Mouse (Mus musculus) embryo, embryonic 10 days (tissue): ENCODE results near the gene Snx33.
"Not testable (repeated sequence)": the region's sequence is repeated elsewhere in the genome, so short reads cannot be mapped to it uniquely, and the experiment has no call there.

Source experiments
- DNase-seq: peaks from one replicate; pipeline ENCODE4 v3.0.0-alpha.2; 2015; ENCODE audit warnings: low spot score

Snx33 gene

GRCm38 (mm10) chr9:56925291-56926024, 2.7 kb downstream of the Snx33 start:
- no peak for DNase-seq

DNA sequence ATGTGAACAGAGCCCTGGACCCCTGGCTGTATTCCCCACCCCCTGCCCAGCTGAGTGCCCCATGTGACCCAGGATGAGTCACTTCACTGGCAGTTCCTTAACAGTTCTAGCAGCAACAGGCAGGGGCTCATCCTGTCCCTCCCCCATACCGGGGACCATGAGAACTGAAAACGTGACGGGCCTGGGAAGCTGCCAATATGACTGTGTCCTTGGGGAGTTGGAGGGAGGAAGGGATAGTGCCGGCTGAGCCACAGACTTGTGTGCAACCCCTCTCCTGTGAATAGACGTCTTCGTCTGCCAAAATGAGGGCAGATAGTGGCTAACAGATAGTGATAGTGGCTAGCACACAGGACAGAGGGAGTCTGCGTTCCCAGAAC, 3.5 kb downstream of the Snx33 start:
- DNase-seq = peak; percentile 62

DNA sequence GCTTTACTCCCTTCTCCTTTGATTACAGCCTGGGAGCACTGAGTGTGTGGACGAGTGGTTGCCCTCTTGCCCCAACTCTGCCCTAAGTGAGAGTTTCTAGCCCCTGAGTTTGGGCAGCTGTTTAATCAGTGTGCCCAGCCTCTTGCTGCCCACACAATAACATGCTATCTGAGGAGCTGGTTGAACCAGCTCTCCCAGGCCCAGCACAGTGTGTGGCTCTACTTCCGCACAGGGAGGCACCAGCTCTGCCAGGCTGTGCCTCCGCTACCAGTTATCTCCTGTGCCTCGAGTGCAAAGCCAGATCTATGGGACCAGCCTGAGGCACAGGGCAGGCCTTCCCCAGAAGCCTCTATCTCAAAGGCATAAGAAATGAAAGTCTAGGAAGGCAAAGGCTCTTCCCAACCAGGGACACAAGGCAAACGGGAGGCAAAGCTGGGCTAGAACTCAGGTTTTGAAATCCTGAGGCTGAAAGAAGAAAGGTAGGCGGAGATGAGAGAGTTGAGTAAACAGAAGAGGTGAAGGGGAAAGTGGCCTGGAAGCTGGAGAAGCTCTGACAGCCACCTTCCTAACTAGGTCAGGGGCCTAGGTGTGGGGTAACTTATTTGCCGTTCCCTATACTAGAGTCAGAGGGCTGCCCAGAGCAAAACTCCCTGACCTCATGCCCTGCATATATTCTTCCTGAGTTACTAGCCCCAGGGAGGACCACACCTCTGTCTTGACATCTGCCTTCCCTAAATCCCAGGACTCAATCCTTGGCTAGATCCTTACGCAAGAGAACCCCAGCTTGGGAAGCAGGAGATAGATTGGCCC, 4.1 kb downstream of the Snx33 start:
- no peak for DNase-seq

DNA sequence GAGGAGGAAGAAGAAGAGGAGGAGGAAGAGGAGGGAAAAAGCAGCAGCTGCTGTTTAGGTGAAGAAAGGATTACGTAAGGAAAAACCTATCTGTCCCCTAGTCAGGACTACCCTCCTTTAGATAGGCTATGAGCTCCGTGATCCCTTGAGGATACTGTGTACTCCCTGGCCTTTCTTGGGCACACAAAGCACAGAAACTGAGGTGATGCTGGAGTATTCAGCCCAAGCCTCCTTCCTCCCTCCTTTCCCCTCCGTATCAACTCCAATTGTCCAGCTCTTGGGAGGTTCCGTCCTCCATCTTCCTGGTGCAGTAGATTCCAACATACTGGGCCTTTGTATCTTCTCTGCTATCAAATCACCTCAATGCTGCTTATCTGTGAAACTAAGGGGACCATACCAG, 5.4 kb downstream of the Snx33 start:
- no peak for DNase-seq

DNA sequence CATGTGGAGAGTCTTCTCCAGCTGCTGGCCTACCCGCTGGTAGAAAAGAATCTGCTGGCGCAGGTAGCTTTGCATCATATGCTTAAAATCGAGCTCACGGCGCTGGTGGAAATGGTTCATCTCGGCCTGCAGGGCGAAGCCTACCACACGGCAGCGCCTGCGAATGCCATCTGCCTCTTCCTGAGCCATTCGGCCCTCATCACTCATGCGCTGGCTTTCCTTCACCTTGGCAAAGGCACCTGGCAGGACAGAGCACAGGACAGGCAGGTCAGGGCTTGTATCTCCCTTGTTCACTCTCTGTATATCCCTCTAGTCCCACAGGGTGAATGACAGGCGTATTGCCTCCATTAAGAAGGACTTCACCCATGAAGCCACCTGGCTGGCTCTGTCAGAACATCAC, 9.7 kb downstream of the Snx33 start:
- no peak for DNase-seq

DNA sequence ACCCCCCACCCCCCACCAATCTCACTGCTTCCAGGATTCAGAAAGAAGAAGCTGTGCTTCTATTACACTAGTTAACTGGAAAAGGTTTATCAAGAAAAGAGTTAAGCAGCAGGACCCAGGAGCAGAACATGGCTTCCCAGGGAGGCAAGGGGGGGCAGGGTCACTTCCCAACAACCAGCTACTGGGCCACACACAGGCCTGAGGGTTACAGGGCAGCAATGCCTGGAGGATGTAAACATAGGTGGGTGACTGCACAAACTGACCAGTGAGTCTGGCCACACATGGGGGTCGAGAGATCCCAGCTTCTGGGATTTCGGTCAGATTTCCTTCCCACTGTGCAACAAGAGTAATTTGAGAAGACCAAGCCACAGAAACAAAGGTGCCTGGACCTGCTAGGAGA, 11.0 kb downstream of the Snx33 start:
- no peak for DNase-seq

DNA sequence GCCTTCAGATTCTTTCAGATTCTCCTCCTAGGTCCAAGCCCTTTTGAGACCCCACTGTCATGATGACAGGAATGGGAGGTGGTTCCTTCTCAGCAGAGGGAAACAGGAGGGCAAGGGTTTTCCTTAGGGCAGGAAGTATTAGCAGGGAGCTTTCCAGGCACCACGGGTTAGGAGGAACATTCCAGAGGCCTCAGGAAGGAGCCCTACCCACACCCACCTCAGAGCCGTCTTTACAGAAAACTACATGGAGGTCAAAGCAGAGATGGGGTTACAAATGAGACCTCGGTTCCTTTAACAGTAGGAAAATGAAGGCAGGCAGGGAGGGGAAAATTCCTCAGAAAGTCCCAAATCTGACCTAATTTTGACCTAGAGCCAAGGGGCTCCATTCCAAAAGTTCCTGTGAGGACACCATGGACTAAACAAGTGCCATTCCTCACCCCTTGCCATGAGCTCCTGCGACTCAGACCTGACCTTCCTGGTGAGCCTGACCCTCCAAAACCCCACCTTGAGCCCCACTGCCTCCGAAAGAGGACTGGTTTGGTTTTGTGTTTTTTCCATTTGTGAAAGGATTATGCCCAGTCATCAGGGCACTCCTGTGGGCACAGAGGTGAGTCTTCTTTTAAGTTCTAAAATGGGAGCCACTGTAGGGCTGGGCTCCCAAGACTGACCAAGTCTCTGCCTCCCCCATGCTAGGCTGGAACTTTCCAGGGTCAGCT, 12.3 kb downstream of the Snx33 start:
- DNase-seq = no peak

DNA sequence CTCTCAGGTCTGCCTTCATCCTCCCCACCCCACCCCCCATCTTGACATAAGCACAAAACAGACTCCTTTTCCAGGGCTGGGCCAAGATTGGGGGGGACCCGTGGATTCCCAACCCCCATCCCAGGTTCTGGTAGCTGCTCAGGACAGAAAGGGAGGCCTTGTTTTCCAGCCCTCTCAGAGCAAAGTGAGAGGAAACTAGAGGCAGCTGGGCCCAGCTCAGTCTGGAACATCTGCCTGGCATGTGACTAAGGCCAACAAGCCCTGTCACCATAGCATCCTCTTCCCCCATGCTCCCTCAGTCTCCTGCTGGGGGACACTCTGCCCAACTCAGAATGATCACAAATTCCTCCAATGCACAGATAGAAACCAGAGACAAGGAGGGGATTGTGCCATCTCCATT, 13.1 kb downstream of the Snx33 start:
- no peak for DNase-seq

GRCm38 (mm10) chr9:56913991-56914390, 14.2 kb downstream of the Snx33 start:
- DNase-seq = no peak

- DNase-seq = no peak
Observed at GRCm38 (mm10) chr9:56911017-56911416, 17.2 kb downstream of the Snx33 start.

DNA sequence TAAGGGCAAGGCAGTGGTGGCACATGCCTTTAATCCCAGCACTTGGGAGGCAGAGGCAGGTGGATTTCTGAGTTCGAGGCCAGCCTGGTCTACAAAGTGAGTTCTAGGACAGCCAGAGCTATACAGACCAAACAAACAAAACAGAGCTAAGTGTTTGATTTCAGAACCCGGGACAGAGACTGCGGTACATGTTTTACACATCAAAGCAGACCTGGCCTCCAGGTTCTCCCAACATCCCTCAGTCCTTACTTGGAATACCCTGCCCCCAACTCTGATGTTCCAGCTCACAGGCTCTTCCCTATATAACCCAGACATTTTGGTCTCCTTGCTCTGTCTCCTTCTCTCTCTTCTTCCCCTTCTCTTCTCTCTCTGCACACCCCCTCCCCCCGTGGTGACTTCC, 18.2 kb downstream of the Snx33 start:
- DNase-seq = not testable (repeated sequence)

DNA sequence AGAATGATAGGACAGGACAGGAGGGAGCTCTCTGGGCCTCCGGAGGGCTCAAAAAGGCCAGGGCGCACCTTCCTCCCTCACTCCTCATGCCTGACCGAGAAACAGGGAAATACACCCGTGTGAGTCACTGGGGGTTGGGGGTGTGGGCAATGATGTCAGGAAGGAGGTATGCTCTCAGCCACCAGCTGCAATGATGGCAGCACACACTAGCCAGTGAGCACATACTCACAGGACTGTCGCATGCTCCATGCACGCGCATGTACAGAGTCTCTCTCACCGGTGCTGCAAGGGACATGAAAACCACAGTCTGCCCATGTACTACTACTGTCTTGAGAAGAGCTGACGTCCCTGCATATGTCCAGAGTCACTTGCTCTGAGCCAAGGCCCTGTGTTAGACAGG, 20.6 kb downstream of the Snx33 start:
- no peak for DNase-seq

DNA sequence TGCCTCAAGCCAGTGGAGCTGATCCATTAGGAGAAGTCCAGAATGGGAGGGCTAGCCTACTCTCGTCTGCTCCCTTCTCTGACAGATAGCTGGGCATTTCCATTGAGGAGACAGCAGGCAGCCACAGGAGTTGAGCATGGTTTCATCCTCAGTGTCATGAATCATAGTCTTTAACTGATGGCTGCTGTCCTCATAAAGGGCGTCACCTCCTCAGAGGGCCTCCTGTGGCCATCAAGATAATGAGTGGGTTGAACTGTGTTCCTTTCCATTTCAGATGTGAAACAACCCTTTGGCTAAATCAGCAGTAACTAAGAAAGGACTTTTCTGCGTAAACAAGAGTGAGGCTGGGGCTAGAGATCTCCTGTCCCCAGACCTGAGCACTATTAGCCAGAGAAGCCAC, 24.5 kb downstream of the Snx33 start:
- DNase-seq = no peak

DNA sequence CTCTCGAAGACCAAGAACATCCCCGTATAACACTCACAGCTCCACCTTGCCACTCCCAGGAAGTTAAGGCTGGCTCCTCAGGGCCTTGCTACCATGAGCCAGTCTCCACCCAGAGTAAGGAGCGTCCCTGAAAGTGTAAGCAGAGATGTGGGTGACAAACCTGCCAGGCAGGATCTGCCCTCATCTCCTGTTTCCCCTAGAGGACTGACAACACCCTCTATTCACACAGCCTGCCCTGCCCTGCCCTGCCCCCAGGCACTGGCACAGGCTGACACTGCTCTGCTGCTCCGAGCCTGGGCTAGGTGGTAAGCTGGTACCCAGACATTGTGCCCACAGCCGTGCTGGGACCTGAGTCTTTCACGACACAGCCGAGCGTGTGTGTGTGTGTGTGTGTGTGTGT, 27.0 kb downstream of the Snx33 start:
- no peak for DNase-seq

- DNase-seq = no peak
Observed at GRCm38 (mm10) chr9:56900571-56900970, 27.6 kb downstream of the Snx33 start.

DNA sequence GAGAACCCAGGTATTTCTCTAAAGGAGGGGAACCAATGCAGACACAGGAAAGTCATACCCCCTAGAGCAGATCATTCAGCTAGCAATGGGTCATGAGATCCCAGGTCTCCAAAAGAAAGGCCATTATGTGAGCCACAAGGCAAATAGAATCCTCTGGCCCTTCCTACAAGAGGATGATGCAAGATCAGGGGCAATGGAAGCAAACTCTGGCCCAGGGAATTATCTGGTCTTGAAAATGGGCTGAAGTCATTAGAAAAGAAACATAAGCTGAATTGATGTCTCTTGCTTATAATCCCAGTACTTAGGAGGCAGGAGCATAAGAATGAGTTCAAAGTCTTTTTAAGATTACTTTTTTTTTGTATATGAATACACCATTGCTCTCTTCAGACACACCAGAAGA, 28.1 kb downstream of the Snx33 start:
- no peak for DNase-seq

GRCm38 (mm10) chr9:56899409-56899808, 28.8 kb downstream of the Snx33 start:
- no peak for DNase-seq

DNA sequence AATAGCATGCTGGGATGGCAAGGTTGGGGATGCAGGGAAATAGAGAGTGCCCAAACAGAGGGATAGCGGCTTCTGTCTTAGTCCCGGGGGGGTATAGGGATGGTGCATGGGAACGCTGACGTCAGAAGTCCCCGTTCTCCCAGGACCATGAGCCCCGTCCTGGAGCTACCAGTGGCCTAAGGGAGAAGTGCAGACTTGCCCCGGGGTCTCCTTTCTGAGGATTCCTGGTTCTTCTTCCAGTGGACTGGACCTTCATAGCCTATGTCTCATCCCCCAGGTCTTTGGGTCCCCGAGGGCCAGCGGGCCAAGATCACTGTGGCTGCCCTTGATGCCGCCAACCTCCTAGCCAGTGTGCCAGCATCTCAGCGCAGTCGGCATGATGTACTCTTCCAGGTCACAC, 31.4 kb downstream of the Snx33 start:
- DNase-seq = no peak

GRCm38 (mm10) chr9:56894006-56894405, 34.2 kb downstream of the Snx33 start:
- DNase-seq = no peak

DNA sequence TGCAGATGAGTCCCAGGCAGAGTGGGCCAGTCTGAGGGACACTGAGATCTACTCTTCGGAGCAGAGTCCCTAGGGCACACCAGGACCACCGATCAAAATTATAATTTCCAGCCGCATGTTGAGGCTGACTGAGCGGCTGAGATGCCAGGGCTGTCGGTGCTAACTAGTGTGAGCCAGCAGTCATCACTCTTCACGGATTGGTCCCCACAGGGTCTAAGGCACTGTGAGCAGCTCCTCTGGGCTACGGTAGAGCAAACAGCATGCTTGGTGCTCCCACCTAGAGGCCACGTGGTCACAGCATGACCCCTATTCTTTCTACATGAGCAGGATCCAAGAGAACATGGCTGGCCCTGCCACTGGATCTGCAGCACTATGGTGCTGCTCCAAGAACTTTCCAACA, 34.9 kb downstream of the Snx33 start:
- DNase-seq = no peak

- DNase-seq = no peak
Observed at GRCm38 (mm10) chr9:56892111-56892510, 36.1 kb downstream of the Snx33 start.

GRCm38 (mm10) chr9:56891517-56892011, 36.6 kb downstream of the Snx33 start:
- DNase-seq = peak; percentile 90
